Mouse (Mus musculus): ENCODE results near the gene 2310011J03Rik. TPM values are rescaled to one million over a fixed set of nuclear protein-coding genes. Genes with fewer than 3 reads are reported as not detected.

Gene 2310011J03Rik
- polyA plus RNA-seq, 1 experiment from 2014 or later = 64.8 TPM

GRCm38 (mm10) chr10:80357336-80357735 lies 37.0 kb upstream of the 2310011J03Rik start:
- ATAC-seq = no peak
- 28% methylated on average over 7 of the region's 7 CpGs for WGBS
- H3K4me3 ChIP-seq (ENCODE audit: low read depth, low read length) = no peak overlapping the region

DNA sequence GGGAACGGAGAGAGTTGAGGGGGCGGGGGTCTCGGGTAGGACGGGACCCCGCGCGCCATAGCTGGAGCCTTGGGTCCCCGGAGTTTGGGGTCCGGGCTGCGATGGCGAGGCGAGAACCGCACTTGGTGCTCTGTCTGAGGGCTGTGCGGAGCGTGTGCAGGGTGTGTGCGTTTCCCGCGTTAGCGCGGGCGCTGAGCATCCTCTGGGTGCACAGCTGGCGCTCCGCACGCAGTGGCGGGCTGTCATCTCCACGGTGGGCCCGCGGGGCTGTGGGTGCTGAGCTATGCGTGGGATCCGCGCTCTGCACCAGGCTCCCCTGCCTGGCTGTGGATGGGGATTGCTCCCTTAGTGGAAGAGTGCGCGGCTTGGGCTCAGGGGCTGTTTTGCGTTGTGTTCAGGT lies 36.4 kb upstream of the 2310011J03Rik start:
- WGBS = 3% methylated on average over 33 of the region's 34 CpGs
- no peak overlapping the region; the same call in 1 of the 2 replicates for H3K4me3 ChIP-seq (ENCODE audit: low read depth, low read length)
- no peaks in the 10 kb centered on the region for H3K36me3 ChIP-seq (ENCODE audit: insufficient read depth, low read length)
- no peak for ATAC-seq
- TF ChIP-seq EP300 (IDR thresholded peaks at IDR 0.05) (no peak), CTCF (IDR thresholded peaks at IDR 0.05) (no peak)
- no peaks in the 10 kb centered on the region for H3K9me3 ChIP-seq (ENCODE audit: low read length)
- no peak for DNase-seq (ENCODE audit: low spot score)
- no peak overlapping the region for H3K27ac ChIP-seq (ENCODE audit: low read length)
- H3K9ac ChIP-seq (replicated peaks; ENCODE audit: low read depth) = no peak overlapping the region
- H3K4me2 ChIP-seq (replicated peaks; ENCODE audit: low read depth, low read length) = peak overlapping the region; percentile 19
- H3K4me1 ChIP-seq (ENCODE audit: insufficient read depth, low read depth, low read length) = no peaks in the 10 kb centered on the region
- H3K27me3 ChIP-seq (replicated peaks; ENCODE audit: insufficient read depth, low read length) = peaks cover 41% of the 10 kb centered on the region

More at GRCm38 (mm10) chr10:80357336-80357735, 37.0 kb upstream of the 2310011J03Rik start:
- no peak overlapping the region for H3K27ac ChIP-seq (ENCODE audit: low read length)
- H3K4me1 ChIP-seq (ENCODE audit: insufficient read depth, low read depth, low read length) = no peaks in the 10 kb centered on the region
- peak overlapping the region; percentile 39 for H3K4me2 ChIP-seq (replicated peaks; ENCODE audit: low read depth, low read length)
- H3K9ac ChIP-seq (replicated peaks; ENCODE audit: low read depth) = no peak overlapping the region
- H3K27me3 ChIP-seq (replicated peaks; ENCODE audit: insufficient read depth, low read length) = peaks cover 41% of the 10 kb centered on the region
- H3K9me3 ChIP-seq (ENCODE audit: low read length) = no peaks in the 10 kb centered on the region
- no peaks in the 10 kb centered on the region for H3K36me3 ChIP-seq (ENCODE audit: insufficient read depth, low read length)
- no peak for DNase-seq (ENCODE audit: low spot score)
- TF ChIP-seq CTCF (IDR thresholded peaks at IDR 0.05) (no peak), EP300 (IDR thresholded peaks at IDR 0.05) (no peak)

- Histone ChIP-seq H3K4me3 (ENCODE audit: low read depth, low read length) (no peak within 1 kb of the TSS; the same call in 1 of the 2 replicates), H3K36me3 (ENCODE audit: insufficient read depth, low read length) (no peaks in the 10 kb centered on the region), H3K4me2 (replicated peaks; ENCODE audit: low read depth, low read length) (peak within 1 kb of the TSS; percentile 19), H3K4me1 (ENCODE audit: insufficient read depth, low read depth, low read length) (no peaks in the 10 kb centered on the region), H3K27ac (ENCODE audit: low read length) (no peak within 1 kb of the TSS), H3K9ac (replicated peaks; ENCODE audit: low read depth) (no peak within 1 kb of the TSS), H3K27me3 (replicated peaks; ENCODE audit: insufficient read depth, low read length) (peaks cover 41% of the 10 kb centered on the region), H3K9me3 (ENCODE audit: low read length) (no peaks in the 10 kb centered on the region)
- ATAC-seq (no peak), DNase-seq (ENCODE audit: low spot score) (no peak)
- WGBS = 3% methylated on average over 45 of the region's 53 CpGs
- TF ChIP-seq EP300 (IDR thresholded peaks at IDR 0.05) (no peak), CTCF (IDR thresholded peaks at IDR 0.05) (no peak)
Measured at GRCm38 (mm10) chr10:80356001-80356682, 35.8 kb upstream of the 2310011J03Rik start, which contains the start of gene Plk5. TSS of gene Plk5 (plus strand) at chr10:80356459.

DNA sequence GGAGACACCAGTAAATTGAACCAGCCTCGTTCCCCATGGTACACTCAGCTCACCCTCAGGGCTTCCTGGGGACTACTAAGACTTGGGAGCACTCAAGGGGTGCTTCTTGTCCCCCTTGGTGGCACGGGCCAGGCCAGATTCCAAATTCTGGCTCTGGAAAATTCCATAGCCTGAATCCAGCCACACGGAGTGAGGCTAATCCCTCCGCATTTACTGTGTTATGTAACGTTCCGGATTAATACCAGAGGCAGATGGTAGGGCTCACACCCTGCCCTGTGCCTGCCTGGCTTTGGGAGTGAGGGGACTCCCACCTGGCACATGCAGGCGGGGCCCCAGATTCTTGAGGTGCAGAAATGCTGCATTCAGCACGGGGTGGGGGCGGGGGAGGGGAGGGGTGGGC lies 35.1 kb upstream of the 2310011J03Rik start:
- 8% methylated on average over 7 of the region's 9 CpGs for WGBS
- Histone ChIP-seq H3K4me2 (replicated peaks; ENCODE audit: low read depth, low read length) (no peak overlapping the region), H3K4me1 (ENCODE audit: insufficient read depth, low read depth, low read length) (no peaks in the 10 kb centered on the region), H3K4me3 (ENCODE audit: low read depth, low read length) (no peak overlapping the region), H3K9ac (replicated peaks; ENCODE audit: low read depth) (no peak overlapping the region), H3K36me3 (ENCODE audit: insufficient read depth, low read length) (no peaks in the 10 kb centered on the region), H3K27ac (ENCODE audit: low read length) (no peak overlapping the region), H3K9me3 (ENCODE audit: low read length) (no peaks in the 10 kb centered on the region), H3K27me3 (replicated peaks; ENCODE audit: insufficient read depth, low read length) (peaks cover 46% of the 10 kb centered on the region)
- DNase-seq (ENCODE audit: low spot score) = no peak
- TF ChIP-seq CTCF (IDR thresholded peaks at IDR 0.05) (no peak), EP300 (IDR thresholded peaks at IDR 0.05) (no peak)
- no peak for ATAC-seq

GRCm38 (mm10) chr10:80352727-80353126 lies 32.4 kb upstream of the 2310011J03Rik start:
- WGBS = 38% methylated on average over 8 of the region's 8 CpGs
- peaks cover 46% of the 10 kb centered on the region for H3K27me3 ChIP-seq (replicated peaks; ENCODE audit: insufficient read depth, low read length)

GRCm38 (mm10) chr10:80351896-80352295 lies 31.6 kb upstream of the 2310011J03Rik start:
- H3K27ac ChIP-seq (ENCODE audit: low read length) = no peak overlapping the region
- H3K9ac ChIP-seq (replicated peaks; ENCODE audit: low read depth) = no peak overlapping the region
- H3K27me3 ChIP-seq (replicated peaks; ENCODE audit: insufficient read depth, low read length) = peaks cover 42% of the 10 kb centered on the region
- DNase-seq (ENCODE audit: low spot score) (no peak), ATAC-seq (no peak)
- peaks cover 6% of the 10 kb centered on the region; the same call in 1 of the 2 replicates for H3K4me1 ChIP-seq (ENCODE audit: insufficient read depth, low read depth, low read length)
- no peaks in the 10 kb centered on the region for H3K9me3 ChIP-seq (ENCODE audit: low read length)
- H3K4me3 ChIP-seq (ENCODE audit: low read depth, low read length) = no peak overlapping the region
- no peak overlapping the region for H3K4me2 ChIP-seq (replicated peaks; ENCODE audit: low read depth, low read length)
- no peaks in the 10 kb centered on the region for H3K36me3 ChIP-seq (ENCODE audit: insufficient read depth, low read length)
- TF ChIP-seq EP300 (IDR thresholded peaks at IDR 0.05) (no peak), CTCF (IDR thresholded peaks at IDR 0.05) (no peak)
- WGBS = 23% methylated on average over 11 of the region's 11 CpGs

More at GRCm38 (mm10) chr10:80352727-80353126, 32.4 kb upstream of the 2310011J03Rik start:
- Histone ChIP-seq H3K9me3 (ENCODE audit: low read length) (no peaks in the 10 kb centered on the region), H3K4me2 (replicated peaks; ENCODE audit: low read depth, low read length) (no peak overlapping the region), H3K4me1 (ENCODE audit: insufficient read depth, low read depth, low read length) (peaks cover 5% of the 10 kb centered on the region; the same call in 1 of the 2 replicates), H3K4me3 (ENCODE audit: low read depth, low read length) (no peak overlapping the region), H3K36me3 (ENCODE audit: insufficient read depth, low read length) (no peaks in the 10 kb centered on the region), H3K9ac (replicated peaks; ENCODE audit: low read depth) (no peak overlapping the region), H3K27ac (ENCODE audit: low read length) (no peak overlapping the region)
- no peak for ATAC-seq
- TF ChIP-seq EP300 (IDR thresholded peaks at IDR 0.05) (no peak), CTCF (IDR thresholded peaks at IDR 0.05) (no peak)
- no peak for DNase-seq (ENCODE audit: low spot score)
